Mouse (Mus musculus) thymus, adult 2 months (tissue): Measurements from ENCODE around the gene Psmb6. TPM values are rescaled to one million over a fixed set of nuclear protein-coding genes. Genes with fewer than 3 reads are reported as not detected.
"Not testable (repeated sequence)": the region's sequence is repeated elsewhere in the genome, so short reads cannot be mapped to it uniquely, and the experiment has no call there.

Experiments used
- DNase-seq: peaks from one replicate; pipeline ENCODE4 v3.0.0; 2021
- H3K27ac ChIP-seq: fragments of 200-500 bp; 2 replicates; pipeline ENCODE4 v1.5.1; 2012; ENCODE audit warnings: low read length, control low read depth; ENCODE audit not compliant: control insufficient read depth, insufficient read depth
- H3K27me3 ChIP-seq: fragments of 200-500 bp; 2 replicates; pipeline ENCODE4 v1.6.1; 2012; ENCODE audit warnings: mild to moderate bottlenecking, low read length, moderate library complexity, mixed read lengths; ENCODE audit not compliant: control insufficient read depth, insufficient read depth
- H3K36me3 ChIP-seq: fragments of 200-500 bp; 2 replicates; pipeline ENCODE4 v1.6.1; 2012; ENCODE audit warnings: mild to moderate bottlenecking, low read length, moderate library complexity; ENCODE audit not compliant: control insufficient read depth, insufficient read depth
- H3K4me1 ChIP-seq: fragments of 200-500 bp; replicated peaks from 2 replicates; pipeline ENCODE4 v1.6.1; 2012; ENCODE audit warnings: low read length; ENCODE audit not compliant: control insufficient read depth, insufficient read depth
- H3K4me3 ChIP-seq: fragments of 200-500 bp; 2 replicates; pipeline ENCODE4 v1.5.1; 2012; ENCODE audit warnings: mild to moderate bottlenecking, low read length, control low read depth, moderate library complexity; ENCODE audit not compliant: control insufficient read depth, insufficient read depth
- CTCF ChIP-seq: fragments of 200-500 bp; IDR thresholded peaks from 2 replicates; pipeline ENCODE4 v1.5.1; 2012; ENCODE audit warnings: mild to moderate bottlenecking, control low read depth, low read length, moderate library complexity, borderline replicate concordance; ENCODE audit not compliant: control insufficient read depth, poor library complexity, insufficient read depth; ENCODE audit errors: extremely low read depth
- POLR2A ChIP-seq: fragments of 200-500 bp; IDR thresholded peaks from 2 replicates; pipeline ENCODE4 v1.6.1; 2012; ENCODE audit warnings: mild to moderate bottlenecking, low read length, control low read depth, moderate library complexity; ENCODE audit not compliant: control insufficient read depth, poor library complexity, insufficient read depth; ENCODE audit errors: extremely low read depth
- WGBS: fragments of 180-500 bp; shearing (Covaris S2); methylation state at CpG from one replicate; pipeline ENCODE4 v1.1.7; 2018; 5-methylcytosine and 5-hydroxymethylcytosine counted together
- polyA plus RNA-seq: library from polyadenylated mRNA; depleted of rRNA; stranded (reverse); fragments of >200 nt; gene quantifications from 2 replicates; pipeline ENCODE4 v1.2.3, GENCODE M21; 2012

Psmb6 gene
- polyA plus RNA-seq, 1 experiment, result 460 TPM

DNA sequence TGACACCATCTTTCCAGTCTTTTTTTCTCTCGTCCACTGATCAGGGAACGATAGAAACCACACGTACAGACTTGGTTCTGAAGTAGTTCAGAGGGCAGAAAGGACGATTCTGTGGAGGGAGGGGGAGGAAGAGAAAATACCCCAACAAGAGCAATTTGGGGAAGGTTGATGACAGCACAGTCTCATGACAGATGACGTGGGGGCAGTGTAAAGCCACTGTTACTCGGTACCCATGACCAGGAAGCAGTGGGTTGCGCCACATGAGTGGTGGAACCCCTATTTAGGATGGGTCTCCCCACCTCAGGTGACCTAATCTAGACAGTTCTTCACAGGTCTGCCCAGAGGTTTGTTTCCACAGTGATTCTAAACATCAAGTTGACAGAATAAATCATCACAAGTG lies 3.4 kb downstream of the Psmb6 start:
- Histone ChIP-seq H3K27ac (no peak overlapping the region), H3K4me3 (no peak overlapping the region), H3K27me3 (no peaks in the 10 kb centered on the region), H3K36me3 (peaks cover 22% of the 10 kb centered on the region), H3K4me1 (peaks cover 6% of the 10 kb centered on the region; the same call in 1 of the 2 replicates)
- no peak for TF ChIP-seq POLR2A
- no peak for TF ChIP-seq CTCF
- 90% methylated on average over 7 of the region's 7 CpGs for WGBS
- DNase-seq, result no peak

DNA sequence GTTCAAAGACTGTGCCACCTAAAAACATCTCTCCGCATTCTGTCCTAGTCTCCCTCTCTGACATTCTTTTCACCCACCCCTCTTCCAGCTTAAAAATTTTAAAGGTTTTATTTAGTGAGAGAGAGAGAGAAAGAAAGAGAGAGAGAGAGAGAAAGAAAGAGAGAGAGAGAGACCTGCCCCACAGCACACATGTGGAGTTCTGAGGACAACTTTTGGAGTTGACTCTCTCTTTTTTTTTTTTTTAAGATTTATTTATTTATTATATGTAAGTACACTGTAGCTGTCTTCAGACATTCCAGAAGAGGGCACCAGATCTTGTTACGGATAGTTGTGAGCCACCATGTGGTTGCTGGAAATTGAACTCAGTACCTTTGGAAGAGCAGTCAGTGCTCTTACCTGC lies 5.9 kb downstream of the Psmb6 start:
- peaks cover 22% of the 10 kb centered on the region for H3K36me3 ChIP-seq
- not testable (repeated sequence) for H3K4me3 ChIP-seq, DNase-seq, H3K27me3 ChIP-seq, H3K27ac ChIP-seq, H3K4me1 ChIP-seq
- 70% methylated on average over 2 of the region's 2 CpGs for WGBS

DNA sequence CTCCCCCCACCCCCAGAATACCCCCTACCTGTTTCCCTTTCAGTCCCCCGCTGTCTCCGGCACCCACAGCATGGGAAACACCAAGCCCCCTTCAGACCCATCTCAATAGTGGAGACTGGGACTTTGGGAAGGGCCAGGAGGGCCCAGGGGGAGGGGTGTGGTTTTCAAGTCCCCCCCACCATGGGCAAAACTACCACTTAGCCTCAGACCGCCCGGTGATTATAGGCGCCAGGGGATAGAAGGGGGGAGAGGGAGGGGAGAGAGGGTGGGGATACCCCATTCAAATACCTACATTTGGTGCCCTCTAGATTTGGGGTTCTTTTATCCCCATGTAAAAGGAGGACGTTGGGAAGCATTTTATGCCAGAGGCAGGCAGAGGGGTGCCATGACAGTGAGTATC lies 7.7 kb downstream of the Psmb6 start, which contains the start of gene Gm40193:
Gm40193 (minus strand) TSS at position 101 of the 400 bp plus-strand sequence.
- no peak for TF ChIP-seq POLR2A
- no peak for TF ChIP-seq CTCF
- H3K27me3 ChIP-seq, result no peaks in the 10 kb centered on the region
- WGBS, result 90% methylated on average over 6 of the region's 6 CpGs
- H3K4me3 ChIP-seq, result no peak within 1 kb of the TSS
- no peak for DNase-seq
- peaks cover 6% of the 10 kb centered on the region for H3K36me3 ChIP-seq
- H3K27ac ChIP-seq, result no peak within 1 kb of the TSS
- H3K4me1 ChIP-seq, result no peaks in the 10 kb centered on the region

DNA sequence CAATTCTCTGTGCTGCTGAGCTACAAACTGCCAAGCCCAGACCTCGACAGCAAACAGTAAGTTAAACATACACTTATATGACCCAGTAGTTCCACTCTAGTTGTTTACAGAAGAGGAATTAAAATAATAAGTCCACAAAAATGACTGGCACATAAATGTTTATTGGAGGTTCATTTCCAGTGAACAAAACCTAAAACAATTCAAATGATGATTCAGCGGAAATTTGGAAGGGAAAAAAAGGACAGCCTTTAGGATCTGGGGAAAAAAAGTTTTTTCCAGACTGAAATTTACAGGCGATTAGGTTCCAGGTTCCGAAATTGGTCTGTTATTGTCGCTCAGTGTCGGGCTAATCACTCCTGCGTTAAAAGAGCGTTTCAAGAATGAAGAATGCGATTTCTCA lies 14.3 kb downstream of the Psmb6 start:
- Histone ChIP-seq H3K4me1 (peaks cover 4% of the 10 kb centered on the region; the same call in 1 of the 2 replicates), H3K27ac (no peak overlapping the region), H3K36me3 (no peaks in the 10 kb centered on the region), H3K27me3 (no peaks in the 10 kb centered on the region; the same call in 1 of the 2 replicates), H3K4me3 (peak overlapping the region; percentile 42)
- TF ChIP-seq CTCF, result no peak
- TF ChIP-seq POLR2A, result no peak
- WGBS, result 10% methylated on average over 9 of the region's 9 CpGs
- no peak for DNase-seq

DNA sequence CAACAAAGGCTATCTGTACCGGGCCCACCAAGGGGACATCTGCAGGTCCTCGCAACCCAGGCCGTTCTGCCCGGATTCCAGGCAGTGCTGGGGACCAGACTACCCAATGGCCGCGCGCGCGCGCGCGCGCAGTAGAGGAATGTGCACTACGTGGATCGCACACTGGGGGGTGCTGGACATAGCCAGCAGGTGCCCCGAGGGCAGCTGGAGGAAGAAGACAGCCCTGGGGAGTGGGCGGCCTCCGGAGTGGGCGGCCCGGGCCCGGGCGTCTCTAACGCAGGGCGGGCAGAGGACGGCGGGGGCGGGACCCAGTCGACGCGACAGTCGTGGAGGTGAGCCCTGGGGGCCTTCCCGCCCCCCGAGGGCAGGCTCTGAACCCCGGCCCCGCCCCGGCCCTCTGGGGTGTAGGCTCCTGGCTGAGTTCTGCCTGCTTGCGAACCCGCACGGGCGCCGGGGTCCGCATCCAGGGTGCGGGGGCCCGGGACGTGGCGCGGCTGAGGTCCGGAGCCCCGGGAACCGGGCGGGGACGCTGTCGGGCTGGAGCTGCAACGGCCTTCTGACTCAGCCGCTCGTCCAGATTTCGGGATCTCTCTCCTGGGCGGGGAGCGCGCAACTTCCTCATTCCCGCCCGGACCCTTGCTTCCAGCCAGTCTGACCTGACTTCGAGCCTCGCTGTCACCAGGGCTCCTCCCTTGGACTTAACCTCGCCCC lies 14.9 kb downstream of the Psmb6 start, which contains the start of gene Pld2:
Pld2 (plus strand) TSS at position 188 of the 711 bp plus-strand sequence.
- peak; percentile 84 for DNase-seq
- TF ChIP-seq CTCF (peak; percentile 79; the same call in 1 of the 2 replicates), POLR2A (0 out of 2 replicates have a peak, but pooled peaks have one; percentile 23)
- Histone ChIP-seq H3K36me3 (no peaks in the 10 kb centered on the region), H3K4me1 (peaks cover 4% of the 10 kb centered on the region; the same call in 1 of the 2 replicates), H3K27ac (no peak within 1 kb of the TSS), H3K27me3 (no peaks in the 10 kb centered on the region; the same call in 1 of the 2 replicates), H3K4me3 (peak within 1 kb of the TSS; percentile 42)
- WGBS, result 3% methylated on average over 64 of the region's 65 CpGs

DNA sequence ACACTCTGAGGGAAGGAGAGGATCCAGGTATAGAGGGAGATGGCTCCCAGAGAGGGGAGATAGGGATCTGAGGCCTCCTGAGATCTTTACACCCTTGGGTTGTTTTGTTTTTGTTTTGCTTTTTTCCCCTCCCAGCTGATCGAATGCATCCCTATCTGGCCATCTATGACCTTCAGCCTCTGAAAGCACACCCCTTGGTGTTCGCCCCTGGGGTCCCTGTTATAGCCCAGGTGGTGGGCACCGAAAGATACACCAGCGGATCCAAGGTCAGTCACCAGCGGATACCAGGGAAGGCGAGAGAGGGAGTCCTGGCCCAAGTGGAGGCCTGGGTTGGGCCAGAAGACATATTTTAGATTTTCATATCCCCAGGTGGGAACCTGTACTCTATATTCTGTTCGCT lies 15.8 kb downstream of the Psmb6 start:
- 89% methylated on average over 7 of the region's 7 CpGs for WGBS
- no peak for DNase-seq
- Histone ChIP-seq H3K36me3 (no peaks in the 10 kb centered on the region), H3K4me1 (peaks cover 4% of the 10 kb centered on the region; the same call in 1 of the 2 replicates), H3K27me3 (no peaks in the 10 kb centered on the region; the same call in 1 of the 2 replicates), H3K4me3 (no peak overlapping the region), H3K27ac (no peak overlapping the region)
- TF ChIP-seq POLR2A, result no peak
- no peak for TF ChIP-seq CTCF
